Mouse (Mus musculus): ENCODE data around the gene Galnt5.

DNA sequence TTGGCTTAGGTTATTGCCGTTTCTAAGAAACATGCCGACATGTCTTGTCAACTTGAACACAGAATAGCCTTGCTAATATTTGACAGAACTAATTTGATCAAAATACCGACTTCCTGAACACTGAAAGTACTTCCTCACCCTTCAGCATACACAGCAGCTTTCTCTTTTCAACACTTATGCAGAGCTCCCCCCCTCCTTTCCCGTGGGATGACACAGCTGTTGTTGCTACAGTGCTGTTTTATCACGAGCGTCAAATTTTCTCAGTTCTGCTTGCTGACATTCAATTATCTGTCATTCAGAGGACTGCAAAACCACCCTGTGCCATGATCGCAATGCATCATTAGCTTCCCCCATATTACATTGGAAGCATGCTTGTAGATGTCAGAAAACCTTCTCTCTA, 44.2 kb downstream of the Galnt5 start:
- TF ChIP-seq CTCF (IDR thresholded peaks at IDR 0.05; ENCODE audit: control insufficient read depth, insufficient read depth, insufficient read length) (no peak), MYOD1 (IDR thresholded peaks at IDR 0.05; ENCODE audit: control insufficient read depth, insufficient read length, low read depth) (no peak), CEBPB (IDR thresholded peaks at IDR 0.05; ENCODE audit: low read depth) (no peak), FOSL1 (IDR thresholded peaks at IDR 0.05; ENCODE audit: insufficient read depth, low read length, poor library complexity, severe bottlenecking) (no peak)
